Mouse (Mus musculus) forebrain, embryonic 11.5 days (tissue): ENCODE data around the gene Olfr94. TPM values are rescaled to one million over a fixed set of nuclear protein-coding genes. Genes with fewer than 3 reads are reported as not detected.

Source experiments
- ATAC-seq: fragments of 200-750 bp; cut with Nextera tagmentation; replicated peaks from 2 replicates; pipeline ENCODE4 v1.8.0; 2017; ENCODE audit warnings: moderate TSS enrichment; ENCODE audit not compliant: low FRiP score
- DNase-seq: peaks from one replicate; pipeline ENCODE4 v3.0.0-alpha.2; 2017; ENCODE audit warnings: low spot score
- H3K27ac ChIP-seq: fragments of 300-500 bp; sonication (generic); 2 replicates; pipeline ENCODE4 v1.5.1; 2014; ENCODE audit warnings: low read depth, low read length
- H3K27me3 ChIP-seq: fragments of 300-500 bp; sonication (generic); 2 replicates; pipeline ENCODE4 v1.6.1; 2014; ENCODE audit warnings: mild to moderate bottlenecking, low read length, mixed read lengths; ENCODE audit not compliant: control insufficient read depth, insufficient read depth
- H3K36me3 ChIP-seq: fragments of 300-500 bp; sonication (generic); 2 replicates; pipeline ENCODE4 v1.6.1; 2014; ENCODE audit warnings: mild to moderate bottlenecking, low read length, moderate library complexity, mixed read lengths; ENCODE audit not compliant: control insufficient read depth, insufficient read depth
- H3K4me1 ChIP-seq: fragments of 300-500 bp; sonication (generic); replicated peaks from 2 replicates; pipeline ENCODE4 v1.6.1; 2014; ENCODE audit warnings: low read length, mixed read lengths; ENCODE audit not compliant: control insufficient read depth, insufficient read depth
- H3K4me2 ChIP-seq: fragments of 300-500 bp; sonication (generic); 2 replicates; pipeline ENCODE4 v1.6.1; 2014; ENCODE audit warnings: low read depth, mild to moderate bottlenecking, low read length, moderate library complexity, mixed read lengths; ENCODE audit not compliant: severe bottlenecking
- H3K4me3 ChIP-seq: fragments of 300-500 bp; sonication (generic); 2 replicates; pipeline ENCODE4 v1.5.1; 2014; ENCODE audit warnings: low read depth, low read length
- H3K9ac ChIP-seq: fragments of 300-500 bp; sonication (generic); 2 replicates; pipeline ENCODE4 v1.6.1; 2014; ENCODE audit warnings: low read length
- H3K9me3 ChIP-seq: fragments of 300-500 bp; sonication (generic); 2 replicates; pipeline ENCODE4 v1.6.1; 2016; ENCODE audit warnings: low read length, mixed read lengths; ENCODE audit not compliant: control insufficient read depth
- WGBS: fragments of 180-500 bp; shearing (Covaris S2); extraction: QIAGEN DNeasy Blood & Tissue Kit; methylation state at CpG from one replicate; pipeline ENCODE4 v1.1.7; 2014; 5-methylcytosine and 5-hydroxymethylcytosine counted together
- polyA plus RNA-seq: library from polyadenylated mRNA; unstranded; fragments of >200 nt; fragmentation: Nextera tagmentation; extraction: Ambion mirVana; gene quantifications from 2 replicates; pipeline ENCODE4 v1.2.1, GENCODE M21; 2014

Gene Olfr94
- polyA plus RNA-seq, 1 experiment from 2014 or later: not detected

DNA sequence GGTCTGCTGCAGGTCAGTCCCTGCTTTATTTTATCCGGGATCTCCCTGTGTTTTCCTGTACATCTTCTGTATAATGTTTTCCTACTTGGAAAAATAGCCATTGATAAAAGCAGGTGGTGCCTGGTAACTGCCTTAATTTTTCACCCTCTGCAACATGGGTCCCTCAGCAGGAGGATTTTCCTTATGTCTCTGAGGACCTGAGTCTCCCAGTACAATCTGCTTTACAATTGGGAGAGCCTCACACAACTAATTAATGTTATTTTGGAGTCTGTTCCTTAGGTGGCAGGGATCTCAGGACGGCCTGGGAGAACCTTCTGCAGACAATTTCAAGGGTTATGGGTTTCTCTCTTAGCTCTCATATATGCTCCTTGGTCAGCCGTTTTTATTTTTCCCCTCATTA is 12.2 kb upstream of the Olfr94 start, which contains the start of gene Olfr95:
Gene Olfr95 (minus strand): TSS at position 101 of the 400 bp plus-strand sequence.
- H3K9ac ChIP-seq: no peak within 1 kb of the TSS
- H3K4me3 ChIP-seq: no peak within 1 kb of the TSS
- no peak for DNase-seq
- H3K27me3 ChIP-seq: peaks cover 6% of the 10 kb centered on the region; the same call in 1 of the 2 replicates
- H3K9me3 ChIP-seq: no peaks in the 10 kb centered on the region
- H3K36me3 ChIP-seq: no peaks in the 10 kb centered on the region
- no peak within 1 kb of the TSS for H3K4me2 ChIP-seq
- no peak for ATAC-seq
- WGBS: 81% methylated on average over 3 of the region's 3 CpGs
- H3K4me1 ChIP-seq: no peaks in the 10 kb centered on the region
- H3K27ac ChIP-seq: no peak within 1 kb of the TSS

DNA sequence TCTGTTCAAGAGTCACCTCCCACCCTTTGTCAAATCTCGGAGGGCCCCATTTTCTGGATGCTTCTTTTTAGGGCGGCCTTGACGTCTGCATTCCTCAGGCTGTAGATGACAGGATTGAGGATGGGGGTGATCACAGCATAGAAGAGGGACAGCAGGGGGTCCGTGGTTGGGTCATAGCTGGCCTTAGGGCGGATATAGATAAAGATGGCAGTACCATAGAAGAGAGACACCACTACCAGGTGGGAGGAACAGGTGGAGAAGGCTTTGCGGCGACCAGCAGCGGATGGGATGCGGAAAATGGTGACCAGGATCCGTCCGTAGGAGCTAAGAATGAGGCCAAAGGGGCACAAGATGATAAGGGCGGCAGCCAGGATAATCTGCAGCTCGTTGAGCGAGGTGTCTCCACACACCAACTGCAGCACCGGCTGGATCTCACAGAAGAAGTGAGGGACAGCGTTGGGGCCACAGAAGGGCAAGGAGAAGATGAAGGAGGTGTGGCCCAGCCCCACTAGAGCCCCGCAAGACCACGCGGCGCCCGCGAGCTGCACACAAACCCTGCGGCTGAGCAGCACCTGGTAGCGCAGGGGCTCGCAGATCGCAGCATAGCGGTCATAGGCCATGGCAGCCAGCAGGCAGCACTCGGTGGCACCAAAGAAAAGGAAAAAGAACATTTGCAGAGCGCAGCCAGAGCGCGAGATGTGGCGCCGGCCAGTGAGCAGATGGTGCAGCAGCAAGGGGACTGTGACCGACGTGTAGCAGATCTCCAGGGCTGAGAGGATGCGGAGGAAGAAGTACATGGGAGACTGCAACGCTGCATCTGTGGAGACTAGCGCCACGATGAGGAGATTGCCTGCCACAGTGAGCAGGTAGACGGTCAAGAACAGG is 10.3 kb upstream of the Olfr94 start:
- H3K4me2 ChIP-seq: peak overlapping the region; percentile 52
- no peaks in the 10 kb centered on the region for H3K9me3 ChIP-seq
- ATAC-seq (no peak), DNase-seq (peak; percentile 54)
- H3K36me3 ChIP-seq: no peaks in the 10 kb centered on the region
- H3K4me3 ChIP-seq: peak overlapping the region; percentile 28
- H3K27ac ChIP-seq: no peak overlapping the region
- H3K4me1 ChIP-seq: no peaks in the 10 kb centered on the region
- 18% methylated on average over 40 of the region's 40 CpGs for WGBS
- H3K27me3 ChIP-seq: peaks cover 6% of the 10 kb centered on the region; the same call in 1 of the 2 replicates
- peak overlapping the region; percentile 35; the same call in 1 of the 2 replicates for H3K9ac ChIP-seq

DNA sequence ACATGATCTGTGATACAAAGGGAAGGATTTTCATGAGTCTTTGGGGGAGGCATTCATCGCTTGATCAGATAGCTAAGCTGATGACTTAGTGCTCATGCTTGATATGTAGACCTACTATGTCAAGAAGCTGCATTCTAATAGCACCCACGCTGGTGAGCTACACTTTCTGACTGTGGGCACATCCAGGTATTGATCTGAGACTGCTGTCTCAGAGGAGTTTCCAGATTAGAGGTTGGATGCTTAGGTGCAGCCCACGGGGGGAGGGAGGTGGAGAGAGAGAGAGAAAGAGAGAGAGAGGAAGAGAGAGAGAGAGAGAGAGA is 3.1 kb upstream of the Olfr94 start:
- WGBS: 30% methylated on average over 3 of the region's 3 CpGs
- Histone ChIP-seq H3K27me3 (no peaks in the 10 kb centered on the region), H3K4me1 (no peaks in the 10 kb centered on the region), H3K4me2 (no peak overlapping the region), H3K9me3 (no peaks in the 10 kb centered on the region), H3K4me3 (no peak overlapping the region), H3K9ac (no peak overlapping the region), H3K27ac (no peak overlapping the region), H3K36me3 (no peaks in the 10 kb centered on the region)
- DNase-seq: no peak
- ATAC-seq: peak; percentile 46

DNA sequence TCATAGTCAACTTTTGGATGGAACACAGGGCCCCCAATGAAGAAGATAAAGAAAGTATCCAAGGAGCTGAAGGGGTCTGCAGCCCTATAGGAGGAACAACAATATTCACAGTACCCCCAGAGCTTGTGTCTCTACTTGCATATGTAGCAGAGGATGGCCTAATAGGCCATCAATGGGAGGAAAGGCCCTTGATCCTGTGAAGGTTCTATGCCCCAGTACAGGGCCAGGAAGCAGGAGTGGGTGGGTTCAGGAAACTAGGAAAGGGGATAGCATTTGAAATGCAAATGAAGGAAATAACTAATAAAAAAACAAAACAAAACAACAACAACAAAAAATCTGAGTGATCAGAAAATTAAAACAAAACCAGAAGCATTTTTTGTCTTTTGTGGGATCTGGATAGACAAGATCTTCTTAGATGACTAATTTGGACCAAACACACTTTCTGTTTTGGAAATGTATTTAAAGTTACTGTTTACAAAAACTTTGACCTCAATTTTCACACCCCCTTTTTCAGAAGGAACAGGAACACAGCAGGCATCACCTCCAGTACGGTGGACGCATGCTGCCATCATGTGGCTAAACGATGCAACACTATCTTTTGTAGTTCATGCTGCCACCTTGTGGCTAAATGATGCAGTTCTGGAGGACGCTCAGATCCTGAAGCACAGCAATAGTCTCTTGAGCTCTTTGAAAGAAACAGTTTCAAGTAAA is 2.6 kb upstream of the Olfr94 start:
- Histone ChIP-seq H3K9ac (no peak overlapping the region), H3K27me3 (0 out of 2 replicates have a peak, but pooled peaks cover under 1% of the 10 kb centered on the region), H3K4me3 (no peak overlapping the region), H3K36me3 (no peaks in the 10 kb centered on the region), H3K9me3 (no peaks in the 10 kb centered on the region), H3K4me1 (no peaks in the 10 kb centered on the region), H3K27ac (no peak overlapping the region), H3K4me2 (no peak overlapping the region)
- DNase-seq (peak; percentile 85), ATAC-seq (peak; percentile 79)
- WGBS: under 1% methylated on average over 4 of the region's 4 CpGs

DNA sequence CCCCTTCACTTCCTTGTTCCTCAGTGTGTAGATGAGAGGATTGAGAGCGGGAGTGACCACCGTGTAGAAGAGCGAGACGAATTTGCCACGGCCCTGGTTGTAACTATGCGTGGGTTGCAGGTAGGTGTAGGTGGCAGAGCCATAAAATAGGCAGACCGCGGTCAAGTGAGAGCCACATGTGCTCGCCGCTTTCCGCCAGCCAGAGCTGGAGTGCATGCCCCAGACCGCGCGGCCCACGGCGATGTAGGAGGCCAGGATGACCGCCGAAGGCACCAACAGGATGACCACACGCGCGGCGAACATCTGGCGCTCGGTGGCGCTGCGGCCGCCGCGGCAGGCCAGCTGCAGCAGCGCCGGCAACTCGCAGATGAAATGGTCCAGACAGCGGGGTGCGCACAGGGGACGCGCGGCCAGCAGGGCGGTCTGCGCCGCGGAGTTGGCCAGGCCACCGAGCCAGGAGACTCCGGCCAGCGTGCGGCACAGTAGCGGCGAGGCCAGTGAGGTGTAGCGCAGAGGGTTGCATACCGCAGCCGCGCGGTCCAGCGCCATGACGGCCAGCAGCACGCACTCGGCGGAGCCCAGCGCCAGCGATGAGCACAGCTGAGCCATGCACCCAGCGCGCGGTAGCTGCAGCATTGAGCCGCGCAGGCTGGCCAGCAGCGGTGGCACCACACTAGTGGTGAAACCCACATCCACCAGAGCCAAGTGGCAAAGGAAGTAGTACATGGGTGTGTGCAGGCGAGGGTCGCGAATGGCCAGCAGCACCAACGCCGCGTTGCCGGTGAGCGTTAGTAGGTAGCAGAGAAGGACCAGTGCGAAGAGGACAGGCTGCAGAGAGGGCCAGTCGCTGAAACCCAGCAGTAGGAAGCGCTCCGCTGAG is 3.7 kb downstream of the Olfr94 start:
- Histone ChIP-seq H3K9ac (peak overlapping the region; percentile 56), H3K4me3 (peak overlapping the region; percentile 57), H3K36me3 (no peaks in the 10 kb centered on the region), H3K4me2 (peak overlapping the region; percentile 96), H3K27me3 (peaks cover 13% of the 10 kb centered on the region; the same call in 1 of the 2 replicates), H3K9me3 (no peaks in the 10 kb centered on the region), H3K4me1 (peaks cover 2% of the 10 kb centered on the region; the same call in 1 of the 2 replicates), H3K27ac (no peak overlapping the region)
- under 1% methylated on average over 77 of the region's 77 CpGs for WGBS
- peak; percentile 88 for ATAC-seq
- DNase-seq: peak; percentile 78

DNA sequence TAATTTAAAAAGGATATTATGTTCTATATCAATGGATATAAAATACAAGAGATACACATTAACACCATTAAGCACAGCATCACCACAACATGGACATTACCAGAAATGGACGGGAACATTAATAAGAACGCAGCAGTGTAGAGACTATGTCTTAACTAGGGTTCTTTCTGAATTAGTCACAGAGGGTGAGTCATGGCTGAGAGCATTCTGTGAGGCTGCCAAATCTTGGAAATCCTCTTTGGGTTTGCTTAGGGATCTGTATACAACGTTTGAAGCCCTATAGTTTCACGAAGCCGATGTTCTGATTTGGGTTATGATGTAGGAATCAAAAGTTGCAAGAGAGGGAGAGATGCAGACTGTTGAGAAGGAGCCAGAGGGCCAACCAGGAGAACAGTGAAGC is 6.0 kb downstream of the Olfr94 start:
- peaks cover 13% of the 10 kb centered on the region; the same call in 1 of the 2 replicates for H3K27me3 ChIP-seq
- no peak overlapping the region for H3K4me2 ChIP-seq
- no peaks in the 10 kb centered on the region for H3K9me3 ChIP-seq
- H3K27ac ChIP-seq: no peak overlapping the region
- no peak overlapping the region for H3K4me3 ChIP-seq
- H3K4me1 ChIP-seq: peaks cover 2% of the 10 kb centered on the region; the same call in 1 of the 2 replicates
- DNase-seq (no peak), ATAC-seq (no peak)
- 92% methylated on average over 5 of the region's 5 CpGs for WGBS
- no peak overlapping the region for H3K9ac ChIP-seq
- H3K36me3 ChIP-seq: no peaks in the 10 kb centered on the region

DNA sequence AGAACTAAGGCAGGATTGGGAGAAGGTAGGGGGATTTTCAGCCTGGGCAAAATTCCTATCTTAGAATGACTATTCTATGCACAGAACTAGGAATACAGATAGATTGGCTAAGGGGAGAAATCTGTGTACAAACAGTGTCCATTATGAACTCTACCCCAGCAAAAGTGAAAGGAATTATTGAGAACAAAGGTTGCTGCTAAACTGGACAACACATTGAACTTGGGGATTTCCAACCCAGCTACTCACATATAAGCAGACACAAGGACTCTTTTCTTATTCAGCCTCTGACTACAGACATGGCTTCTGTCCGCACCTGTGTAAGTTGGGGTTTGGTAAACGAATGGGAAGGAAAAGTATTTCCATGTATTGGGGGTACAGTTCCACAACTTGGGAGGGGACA is 7.1 kb downstream of the Olfr94 start, which contains the start of gene Ubd:
Gene Ubd (plus strand): TSS at position 237 of the 400 bp plus-strand sequence.
- Histone ChIP-seq H3K27ac (no peak within 1 kb of the TSS), H3K36me3 (no peaks in the 10 kb centered on the region), H3K4me2 (no peak within 1 kb of the TSS), H3K9ac (no peak within 1 kb of the TSS), H3K9me3 (no peaks in the 10 kb centered on the region), H3K4me3 (no peak within 1 kb of the TSS), H3K27me3 (peaks cover 13% of the 10 kb centered on the region; the same call in 1 of the 2 replicates), H3K4me1 (peaks cover 2% of the 10 kb centered on the region; the same call in 1 of the 2 replicates)
- 80% methylated on average over 2 of the region's 2 CpGs for whole genome bisulfite sequencing
- DNase-seq (no peak), ATAC-seq (no peak)

DNA sequence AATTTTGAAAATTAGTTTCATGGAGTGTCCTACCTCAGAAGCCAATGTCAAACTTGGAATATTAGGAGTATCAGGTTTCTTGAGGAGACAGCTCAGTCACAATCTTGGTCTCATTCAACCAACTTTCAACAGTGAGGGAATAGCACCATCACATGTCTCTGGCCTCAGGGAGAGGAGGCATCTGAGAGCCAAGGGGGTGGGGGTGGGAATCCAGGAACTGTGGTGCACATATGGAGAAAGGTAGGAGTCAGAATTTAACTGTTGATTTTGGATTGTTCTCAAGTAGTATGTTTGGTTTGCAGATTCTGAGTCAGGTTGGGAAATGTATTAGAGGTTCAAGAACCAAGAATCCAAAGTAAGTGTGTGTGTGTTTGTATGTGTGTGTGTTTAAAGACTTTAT is 7.8 kb downstream of the Olfr94 start:
- no peak overlapping the region for H3K4me3 ChIP-seq
- no peak for DNase-seq

More for the DNA sequence above, 7.8 kb downstream of the Olfr94 start:
- Histone ChIP-seq H3K36me3 (no peaks in the 10 kb centered on the region), H3K4me1 (peaks cover 2% of the 10 kb centered on the region; the same call in 1 of the 2 replicates), H3K27me3 (peaks cover 9% of the 10 kb centered on the region; the same call in 1 of the 2 replicates), H3K27ac (no peak overlapping the region), H3K4me2 (no peak overlapping the region), H3K9me3 (no peaks in the 10 kb centered on the region), H3K9ac (no peak overlapping the region)
- no peak for ATAC-seq
